Mouse (Mus musculus) limb, embryonic 14.5 days (tissue): Measurements from ENCODE around the gene Srsf9. TPM values are rescaled to one million over a fixed set of nuclear protein-coding genes. Genes with fewer than 3 reads are reported as not detected.

Experiments used
- ATAC-seq: fragments of 200-750 bp; cut with Nextera tagmentation; 2 replicates; pipeline ENCODE4 v1.8.0; 2017; ENCODE audit warnings: low read depth, moderate number of reproducible peaks, moderate TSS enrichment; ENCODE audit not compliant: low FRiP score
- DNase-seq: peaks from one replicate; pipeline ENCODE4 v3.0.0-alpha.2; 2015; ENCODE audit warnings: low spot score
- H3K27ac ChIP-seq: fragments of 300-500 bp; sonication (generic); replicated peaks from 2 replicates; pipeline ENCODE4 v1.5.1; 2014; ENCODE audit warnings: low read depth, mild to moderate bottlenecking, low read length, moderate library complexity, mixed read lengths
- H3K27me3 ChIP-seq: fragments of 300-500 bp; sonication (generic); 2 replicates; pipeline ENCODE4 v1.6.1; 2014; ENCODE audit warnings: low read length, mixed read lengths; ENCODE audit not compliant: control insufficient read depth, insufficient read depth
- H3K36me3 ChIP-seq: fragments of 300-500 bp; sonication (generic); 2 replicates; pipeline ENCODE4 v1.6.1; 2014; ENCODE audit warnings: mild to moderate bottlenecking, low read length, moderate library complexity, mixed read lengths; ENCODE audit not compliant: control insufficient read depth, insufficient read depth
- H3K4me1 ChIP-seq: fragments of 300-500 bp; sonication (generic); 2 replicates; pipeline ENCODE4 v1.6.1; 2014; ENCODE audit warnings: antibody characterized with exemption, low read length, mixed read lengths; ENCODE audit not compliant: control insufficient read depth, insufficient read depth
- H3K4me2 ChIP-seq: fragments of 300-500 bp; sonication (generic); replicated peaks from 2 replicates; pipeline ENCODE4 v1.6.1; 2014; ENCODE audit warnings: low read depth, mild to moderate bottlenecking, low read length, moderate library complexity; ENCODE audit not compliant: severe bottlenecking
- H3K4me3 ChIP-seq: fragments of 300-500 bp; sonication (generic); replicated peaks from 2 replicates; pipeline ENCODE4 v1.5.1; 2014; ENCODE audit warnings: low read length
- H3K9ac ChIP-seq: fragments of 300-500 bp; sonication (generic); 2 replicates; pipeline ENCODE4 v1.6.1; 2014; ENCODE audit warnings: mild to moderate bottlenecking, low read depth, low read length, moderate library complexity; ENCODE audit not compliant: severe bottlenecking
- H3K9me3 ChIP-seq: fragments of 300-500 bp; sonication (generic); 2 replicates; pipeline ENCODE4 v1.6.1; 2016; ENCODE audit warnings: low read length; ENCODE audit not compliant: control insufficient read depth
- POLR2A ChIP-seq: fragments of 200-500 bp; IDR thresholded peaks from 2 replicates; pipeline ENCODE4 v1.8.0; 2012; ENCODE audit warnings: inconsistent platforms, mild to moderate bottlenecking, moderate library complexity, borderline replicate concordance; ENCODE audit not compliant: insufficient read depth, insufficient read length; ENCODE audit errors: extremely low read depth
- WGBS: fragments of 180-500 bp; shearing (Covaris S2); extraction: QIAGEN DNeasy Blood & Tissue Kit; methylation state at CpG from one replicate; pipeline ENCODE4 v1.1.7; 2014; 5-methylcytosine and 5-hydroxymethylcytosine counted together
- polyA plus RNA-seq, 2 experiments: library from polyadenylated mRNA; depleted of rRNA in 1 of 2; stranded (reverse) in 1 of 2; unstranded in 1 of 2; fragments of >200 nt; fragmentation: Nextera tagmentation in 1 of 2; extraction: Ambion mirVana in 1 of 2; gene quantifications; 2 replicates each; pipeline versions ENCODE4 v1.2.1 to v1.2.3; 2012 to 2014

The Srsf9 gene
- polyA plus RNA-seq, 2 experiments: 137 to 252 TPM

DNA sequence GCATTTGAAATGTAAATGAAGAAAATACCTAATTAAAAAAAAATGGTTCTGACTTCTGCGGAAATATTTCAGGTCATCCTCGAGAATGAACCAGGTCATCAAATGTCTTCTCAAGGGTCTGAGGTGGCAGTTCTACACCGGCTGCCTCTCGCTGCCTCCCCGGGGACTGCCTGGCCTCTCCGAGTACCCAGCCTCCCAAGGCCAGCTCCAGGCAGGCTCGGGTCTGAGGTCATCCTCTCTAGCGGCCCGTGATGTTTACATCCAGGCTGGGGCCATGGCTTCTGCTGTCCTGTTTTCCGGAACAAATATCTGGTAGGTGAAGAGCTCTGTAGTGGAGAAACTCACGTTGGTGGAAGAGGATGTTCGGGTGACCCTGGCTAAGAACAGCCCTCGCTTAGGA, 28.1 kb downstream of the Srsf9 start:
- no peak for TF ChIP-seq POLR2A
- DNase-seq: no peak
- WGBS: 73% methylated on average over 13 of the region's 13 CpGs
- Histone ChIP-seq H3K4me1 (no peaks in the 10 kb centered on the region), H3K4me2 (no peak overlapping the region), H3K36me3 (no peaks in the 10 kb centered on the region), H3K27ac (no peak overlapping the region), H3K4me3 (no peak overlapping the region), H3K27me3 (no peaks in the 10 kb centered on the region), H3K9ac (no peak overlapping the region), H3K9me3 (no peaks in the 10 kb centered on the region)
- no peak for ATAC-seq

DNA sequence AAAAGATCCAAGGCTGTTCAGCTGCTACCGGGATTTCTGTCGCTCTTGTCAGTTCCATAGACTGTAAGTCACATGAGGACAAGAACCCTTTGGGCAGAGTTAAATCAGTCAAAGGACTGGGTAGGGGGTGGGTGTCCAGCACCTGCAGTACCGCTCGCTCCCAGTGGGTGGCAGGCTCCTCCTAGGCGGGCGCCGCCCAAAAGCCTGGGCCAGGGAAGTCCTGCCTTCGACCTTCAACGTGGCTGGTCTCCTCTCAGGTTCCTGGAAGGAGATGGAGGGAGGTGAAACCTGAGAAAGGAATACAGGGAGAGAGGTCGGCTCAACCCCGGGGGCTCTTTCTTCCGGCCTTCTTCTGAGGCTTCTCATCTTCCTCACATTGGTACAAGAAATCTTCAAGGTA, 31.9 kb downstream of the Srsf9 start:
- Histone ChIP-seq H3K9me3 (no peaks in the 10 kb centered on the region), H3K4me3 (no peak overlapping the region), H3K4me2 (no peak overlapping the region), H3K36me3 (no peaks in the 10 kb centered on the region), H3K4me1 (no peaks in the 10 kb centered on the region), H3K9ac (no peak overlapping the region), H3K27ac (no peak overlapping the region), H3K27me3 (no peaks in the 10 kb centered on the region)
- WGBS: 5% methylated on average over 12 of the region's 12 CpGs
- ATAC-seq (peak; percentile 80), DNase-seq (peak; percentile 81)
- no peak for TF ChIP-seq POLR2A

DNA sequence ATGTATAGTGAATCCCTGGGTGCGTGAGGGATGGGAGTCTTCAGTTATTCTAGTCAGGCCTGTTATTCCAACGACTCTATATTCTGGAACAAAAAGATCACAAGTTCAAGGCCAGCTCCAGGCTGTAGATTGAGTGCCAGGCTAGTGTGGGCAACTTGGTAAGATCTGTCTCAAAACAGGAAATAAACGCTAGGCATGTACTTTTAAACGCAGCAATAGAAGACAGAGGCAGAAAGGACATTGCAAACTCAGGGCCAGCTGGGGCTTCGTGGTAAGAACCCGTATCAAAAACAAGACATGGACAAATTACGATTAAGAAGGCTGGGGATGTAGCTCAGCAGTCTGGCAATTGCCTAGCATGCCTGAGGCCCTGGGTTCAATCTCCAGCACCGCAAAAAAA, 32.5 kb downstream of the Srsf9 start:
- no peak overlapping the region for H3K9ac ChIP-seq
- H3K4me1 ChIP-seq: no peaks in the 10 kb centered on the region
- no peak overlapping the region for H3K4me2 ChIP-seq
- H3K27ac ChIP-seq: no peak overlapping the region
- no peaks in the 10 kb centered on the region for H3K27me3 ChIP-seq
- ATAC-seq: no peak
- no peak for TF ChIP-seq POLR2A
- no peak for DNase-seq
- H3K9me3 ChIP-seq: no peaks in the 10 kb centered on the region
- no peak overlapping the region for H3K4me3 ChIP-seq
- WGBS: 83% methylated on average over 8 of the region's 8 CpGs
- no peaks in the 10 kb centered on the region for H3K36me3 ChIP-seq

DNA sequence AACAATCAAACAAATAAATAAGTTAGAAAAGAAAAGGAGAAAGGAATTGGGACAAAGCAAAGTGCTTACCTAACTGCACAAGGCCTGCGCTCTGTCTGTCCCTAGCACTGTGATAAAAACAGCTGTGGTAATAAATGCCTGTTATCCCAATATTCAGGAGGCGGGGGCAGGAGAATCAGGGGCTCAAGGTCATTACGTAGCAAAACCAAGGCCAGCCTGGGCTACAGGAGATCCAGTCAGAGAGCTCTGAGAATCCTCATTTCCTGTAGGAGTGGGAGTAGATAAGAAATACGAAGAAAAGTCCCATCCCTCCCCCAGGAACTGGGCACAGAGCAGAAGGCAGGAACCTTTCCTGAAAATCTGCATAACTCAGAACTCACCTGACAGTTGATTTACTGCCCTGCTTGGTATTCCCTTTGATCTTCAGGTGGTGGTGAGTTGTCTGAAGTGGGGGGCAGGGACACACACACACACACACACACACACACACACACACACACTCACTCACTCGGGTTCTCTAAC, 32.9 kb downstream of the Srsf9 start:
- H3K4me2 ChIP-seq: no peak overlapping the region
- no peak overlapping the region for H3K4me3 ChIP-seq
- DNase-seq (no peak), ATAC-seq (no peak)
- no peaks in the 10 kb centered on the region for H3K9me3 ChIP-seq
- no peaks in the 10 kb centered on the region for H3K36me3 ChIP-seq
- H3K27ac ChIP-seq: no peak overlapping the region
- no peaks in the 10 kb centered on the region for H3K27me3 ChIP-seq
- no peaks in the 10 kb centered on the region for H3K4me1 ChIP-seq
- no peak for TF ChIP-seq POLR2A
- no peak overlapping the region for H3K9ac ChIP-seq
- whole genome bisulfite sequencing: 43% methylated on average over 5 of the region's 5 CpGs

DNA sequence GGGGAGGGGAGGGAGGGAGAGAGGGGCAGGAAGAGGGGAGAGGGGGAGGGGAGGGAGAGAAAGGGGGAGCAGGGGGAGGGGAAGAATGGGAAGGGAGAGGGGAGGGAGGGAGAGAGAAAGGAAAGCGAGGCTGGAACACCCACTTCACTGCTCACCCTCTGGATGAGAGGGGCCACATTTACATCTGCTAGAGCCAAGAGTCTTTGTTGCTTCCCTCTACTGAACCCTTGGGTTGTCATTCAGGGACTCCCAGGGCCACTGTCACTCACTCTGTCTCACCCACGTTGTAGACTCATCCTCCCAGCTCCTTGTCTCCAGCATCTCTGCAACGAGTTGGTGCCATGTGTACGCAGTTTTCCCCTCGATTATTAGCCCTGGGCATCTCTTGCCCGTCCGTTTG, 35.2 kb downstream of the Srsf9 start:
- Histone ChIP-seq H3K4me3 (no peak overlapping the region), H3K4me2 (no peak overlapping the region), H3K9me3 (no peaks in the 10 kb centered on the region), H3K27me3 (no peaks in the 10 kb centered on the region), H3K27ac (no peak overlapping the region), H3K36me3 (no peaks in the 10 kb centered on the region), H3K9ac (no peak overlapping the region), H3K4me1 (no peaks in the 10 kb centered on the region)
- DNase-seq (no peak), ATAC-seq (no peak)
- 45% methylated on average over 7 of the region's 7 CpGs for WGBS
- TF ChIP-seq POLR2A: no peak
